Mouse (Mus musculus) liver, embryonic 13.5 days (tissue): ENCODE measurements around the gene Tango6. TPM values are rescaled to one million over a fixed set of nuclear protein-coding genes. Genes with fewer than 3 reads are reported as not detected.

Experiments
- ATAC-seq: fragments of 200-750 bp; cut with Nextera tagmentation; 2 replicates; pipeline ENCODE4 v1.8.0; 2017; ENCODE audit warnings: low read depth, mild to moderate bottlenecking, moderate number of reproducible peaks, moderate library complexity
- DNase-seq: peaks from one replicate; pipeline ENCODE4 v3.0.0; 2022
- H3K27ac ChIP-seq: fragments of 300-500 bp; sonication (generic); 2 replicates; pipeline ENCODE4 v1.5.1; 2015; ENCODE audit warnings: moderate library complexity, mild to moderate bottlenecking, inconsistent platforms
- H3K27me3 ChIP-seq: fragments of 300-500 bp; sonication (generic); 2 replicates; pipeline ENCODE4 v1.6.1; 2015; ENCODE audit warnings: mild to moderate bottlenecking, inconsistent platforms
- H3K36me3 ChIP-seq: fragments of 300-500 bp; sonication (generic); 2 replicates; pipeline ENCODE4 v1.6.1; 2015; ENCODE audit warnings: mild to moderate bottlenecking, inconsistent platforms
- H3K4me1 ChIP-seq: fragments of 300-500 bp; sonication (generic); replicated peaks from 2 replicates; pipeline ENCODE4 v1.6.1; 2015; ENCODE audit warnings: inconsistent platforms
- H3K4me2 ChIP-seq: fragments of 300-500 bp; sonication (generic); 2 replicates; pipeline ENCODE4 v1.6.1; 2015; ENCODE audit warnings: inconsistent platforms, mild to moderate bottlenecking, moderate library complexity
- H3K4me3 ChIP-seq: fragments of 300-500 bp; sonication (generic); replicated peaks from 2 replicates; pipeline ENCODE4 v1.5.1; 2015; ENCODE audit warnings: mild to moderate bottlenecking, inconsistent platforms
- H3K9ac ChIP-seq: fragments of 300-500 bp; sonication (generic); 2 replicates; pipeline ENCODE4 v1.6.1; 2015; ENCODE audit warnings: mild to moderate bottlenecking, inconsistent platforms
- H3K9me3 ChIP-seq: fragments of 300-500 bp; sonication (generic); replicated peaks from 2 replicates; pipeline ENCODE4 v1.6.1; 2016; ENCODE audit warnings: inconsistent platforms
- WGBS: fragments of 180-500 bp; shearing (Covaris S2); methylation state at CpG from one replicate; pipeline ENCODE4 v1.1.7; 2015; ENCODE audit not compliant: insufficient replicate concordance; 5-methylcytosine and 5-hydroxymethylcytosine counted together
- polyA plus RNA-seq: library from polyadenylated mRNA; unstranded; fragments of >200 nt; fragmentation: Nextera tagmentation; extraction: Ambion mirVana; gene quantifications from 2 replicates; pipeline ENCODE4 v1.2.1, GENCODE M21; 2015

Tango6 gene
- polyA plus RNA-seq, 1 experiment from 2014 or later, result 3.8 TPM

GRCm38 (mm10) chr8:106700131-106700530, 17.3 kb downstream of the Tango6 start:
- Histone ChIP-seq H3K4me3 (no peak overlapping the region), H3K27me3 (no peaks in the 10 kb centered on the region), H3K9ac (no peak overlapping the region), H3K4me1 (0 out of 2 replicates have a peak, but pooled peaks cover 4% of the 10 kb centered on the region), H3K27ac (no peak overlapping the region), H3K9me3 (no peaks in the 10 kb centered on the region), H3K4me2 (no peak overlapping the region), H3K36me3 (peaks cover 34% of the 10 kb centered on the region)
- WGBS, result 78% methylated on average over 6 of the region's 6 CpGs
- ATAC-seq, result no peak
- no peak for DNase-seq

- H3K27ac ChIP-seq, result no peak overlapping the region
- WGBS, result 36% methylated on average over 3 of the region's 3 CpGs
- H3K9ac ChIP-seq, result no peak overlapping the region
- H3K4me2 ChIP-seq, result no peak overlapping the region
- H3K4me3 ChIP-seq, result no peak overlapping the region
- H3K27me3 ChIP-seq, result no peaks in the 10 kb centered on the region
- H3K36me3 ChIP-seq, result peaks cover 34% of the 10 kb centered on the region
- DNase-seq (no peak), ATAC-seq (no peak)
- no peaks in the 10 kb centered on the region for H3K9me3 ChIP-seq
- 0 out of 2 replicates have a peak, but pooled peaks cover 4% of the 10 kb centered on the region for H3K4me1 ChIP-seq
Observed at GRCm38 (mm10) chr8:106701360-106701759, 18.5 kb downstream of the Tango6 start.

- 64% methylated on average over 9 of the region's 9 CpGs for WGBS
Observed at GRCm38 (mm10) chr8:106704199-106704900, 21.5 kb downstream of the Tango6 start.

GRCm38 (mm10) chr8:106704901-106705321, 22.0 kb downstream of the Tango6 start:
- H3K36me3 ChIP-seq, result peaks cover 7% of the 10 kb centered on the region; the same call in 1 of the 2 replicates
- no peak overlapping the region for H3K27ac ChIP-seq
- 0 out of 2 replicates have a peak, but pooled peaks cover 4% of the 10 kb centered on the region for H3K4me1 ChIP-seq
- WGBS, result 57% methylated on average over 9 of the region's 9 CpGs
- no peak overlapping the region for H3K4me3 ChIP-seq
- no peaks in the 10 kb centered on the region for H3K27me3 ChIP-seq
- ATAC-seq (peak; percentile 54; the same call in 1 of the 2 replicates), DNase-seq (no peak)
- H3K9me3 ChIP-seq, result no peaks in the 10 kb centered on the region
- no peak overlapping the region for H3K9ac ChIP-seq
- H3K4me2 ChIP-seq, result no peak overlapping the region

More at GRCm38 (mm10) chr8:106704199-106704900, 21.5 kb downstream of the Tango6 start:
- ATAC-seq, result no peak
- H3K4me2 ChIP-seq, result no peak overlapping the region
- peaks cover 12% of the 10 kb centered on the region for H3K36me3 ChIP-seq
- H3K9me3 ChIP-seq, result no peaks in the 10 kb centered on the region
- no peak overlapping the region for H3K4me3 ChIP-seq
- no peaks in the 10 kb centered on the region for H3K27me3 ChIP-seq
- H3K9ac ChIP-seq, result no peak overlapping the region
- DNase-seq, result no peak
- peak overlapping the region; percentile 59 for H3K27ac ChIP-seq
- 0 out of 2 replicates have a peak, but pooled peaks cover 4% of the 10 kb centered on the region for H3K4me1 ChIP-seq

GRCm38 (mm10) chr8:106706194-106706593, 23.3 kb downstream of the Tango6 start:
- H3K36me3 ChIP-seq, result no peaks in the 10 kb centered on the region; the same call in 1 of the 2 replicates
- DNase-seq (no peak), ATAC-seq (no peak)
- H3K4me1 ChIP-seq, result no peaks in the 10 kb centered on the region
- H3K9ac ChIP-seq, result no peak overlapping the region
- no peak overlapping the region for H3K27ac ChIP-seq
- WGBS, result 65% methylated on average over 6 of the region's 6 CpGs
- no peak overlapping the region for H3K4me2 ChIP-seq
- H3K4me3 ChIP-seq, result no peak overlapping the region
- no peaks in the 10 kb centered on the region for H3K27me3 ChIP-seq
- H3K9me3 ChIP-seq, result no peaks in the 10 kb centered on the region

- ATAC-seq (no peak), DNase-seq (no peak)
- Histone ChIP-seq H3K4me3 (no peak overlapping the region), H3K4me2 (no peak overlapping the region), H3K27me3 (no peaks in the 10 kb centered on the region), H3K36me3 (no peaks in the 10 kb centered on the region), H3K4me1 (no peaks in the 10 kb centered on the region), H3K9me3 (no peaks in the 10 kb centered on the region), H3K9ac (no peak overlapping the region), H3K27ac (no peak overlapping the region)
- WGBS, result 82% methylated on average over 2 of the region's 2 CpGs
Observed at GRCm38 (mm10) chr8:106710002-106710401, 27.1 kb downstream of the Tango6 start.

- ATAC-seq (no peak), DNase-seq (no peak)
- no peaks in the 10 kb centered on the region for H3K9me3 ChIP-seq
- H3K27me3 ChIP-seq, result no peaks in the 10 kb centered on the region
- 79% methylated on average over 3 of the region's 3 CpGs for WGBS
- no peaks in the 10 kb centered on the region for H3K4me1 ChIP-seq
- no peak overlapping the region for H3K4me2 ChIP-seq
- H3K27ac ChIP-seq, result no peak overlapping the region
- no peak overlapping the region for H3K9ac ChIP-seq
- no peaks in the 10 kb centered on the region for H3K36me3 ChIP-seq
- H3K4me3 ChIP-seq, result no peak overlapping the region
Observed at GRCm38 (mm10) chr8:106712487-106712886, 29.6 kb downstream of the Tango6 start.

GRCm38 (mm10) chr8:106714297-106714696, 31.4 kb downstream of the Tango6 start:
- DNase-seq (no peak), ATAC-seq (no peak)
- H3K4me3 ChIP-seq, result no peak overlapping the region
- H3K9me3 ChIP-seq, result no peaks in the 10 kb centered on the region
- H3K27me3 ChIP-seq, result no peaks in the 10 kb centered on the region
- H3K27ac ChIP-seq, result no peak overlapping the region
- H3K36me3 ChIP-seq, result peaks cover 3% of the 10 kb centered on the region; the same call in 1 of the 2 replicates
- 0 out of 2 replicates have a peak, but pooled peaks cover 3% of the 10 kb centered on the region for H3K4me1 ChIP-seq
- H3K4me2 ChIP-seq, result no peak overlapping the region
- 59% methylated on average over 4 of the region's 4 CpGs for WGBS
- H3K9ac ChIP-seq, result no peak overlapping the region

GRCm38 (mm10) chr8:106718091-106718500, 35.2 kb downstream of the Tango6 start:
- peaks cover 12% of the 10 kb centered on the region for H3K36me3 ChIP-seq
- H3K4me3 ChIP-seq, result no peak overlapping the region
- no peak overlapping the region for H3K27ac ChIP-seq
- H3K27me3 ChIP-seq, result no peaks in the 10 kb centered on the region
- DNase-seq (peak; percentile 21), ATAC-seq (no peak)
- H3K4me2 ChIP-seq, result no peak overlapping the region
- H3K9ac ChIP-seq, result no peak overlapping the region
- 34% methylated on average over 17 of the region's 17 CpGs for WGBS
- H3K4me1 ChIP-seq, result 0 out of 2 replicates have a peak, but pooled peaks cover 3% of the 10 kb centered on the region
- no peaks in the 10 kb centered on the region for H3K9me3 ChIP-seq

GRCm38 (mm10) chr8:106720921-106721320, 38.1 kb downstream of the Tango6 start:
- Histone ChIP-seq H3K4me1 (0 out of 2 replicates have a peak, but pooled peaks cover 3% of the 10 kb centered on the region), H3K27ac (no peak overlapping the region), H3K36me3 (peaks cover 20% of the 10 kb centered on the region), H3K27me3 (no peaks in the 10 kb centered on the region), H3K9ac (no peak overlapping the region), H3K4me3 (no peak overlapping the region), H3K9me3 (no peaks in the 10 kb centered on the region), H3K4me2 (no peak overlapping the region)
- ATAC-seq, result no peak
- 62% methylated on average over 8 of the region's 8 CpGs for WGBS
- DNase-seq, result no peak

- no peak overlapping the region for H3K4me2 ChIP-seq
- no peak for ATAC-seq
- WGBS, result 70% methylated on average over 6 of the region's 6 CpGs
Observed at GRCm38 (mm10) chr8:106722453-106722852, 39.6 kb downstream of the Tango6 start.

GRCm38 (mm10) chr8:106723921-106724320, 41.1 kb downstream of the Tango6 start:
- Histone ChIP-seq H3K4me2 (no peak overlapping the region), H3K9me3 (no peaks in the 10 kb centered on the region), H3K27ac (no peak overlapping the region), H3K9ac (no peak overlapping the region), H3K27me3 (no peaks in the 10 kb centered on the region), H3K4me1 (no peaks in the 10 kb centered on the region), H3K36me3 (peaks cover 25% of the 10 kb centered on the region), H3K4me3 (no peak overlapping the region)
- DNase-seq (no peak), ATAC-seq (no peak)
- 56% methylated on average over 2 of the region's 2 CpGs for WGBS

More at GRCm38 (mm10) chr8:106722453-106722852, 39.6 kb downstream of the Tango6 start:
- H3K27me3 ChIP-seq, result no peaks in the 10 kb centered on the region
- no peak overlapping the region for H3K27ac ChIP-seq
- H3K4me3 ChIP-seq, result no peak overlapping the region
- DNase-seq, result no peak
- H3K9ac ChIP-seq, result no peak overlapping the region
- H3K9me3 ChIP-seq, result no peaks in the 10 kb centered on the region
- peaks cover 28% of the 10 kb centered on the region for H3K36me3 ChIP-seq
- 0 out of 2 replicates have a peak, but pooled peaks cover 3% of the 10 kb centered on the region for H3K4me1 ChIP-seq
